Mouse (Mus musculus): ENCODE data around the gene Pigr. TPM values are rescaled to one million over a fixed set of nuclear protein-coding genes. Genes with fewer than 3 reads are reported as not detected.

Pigr gene
- 0.15 and 0.25 TPM in 2 replicates for polyA plus RNA-seq (2012; rRNA removed)

DNA sequence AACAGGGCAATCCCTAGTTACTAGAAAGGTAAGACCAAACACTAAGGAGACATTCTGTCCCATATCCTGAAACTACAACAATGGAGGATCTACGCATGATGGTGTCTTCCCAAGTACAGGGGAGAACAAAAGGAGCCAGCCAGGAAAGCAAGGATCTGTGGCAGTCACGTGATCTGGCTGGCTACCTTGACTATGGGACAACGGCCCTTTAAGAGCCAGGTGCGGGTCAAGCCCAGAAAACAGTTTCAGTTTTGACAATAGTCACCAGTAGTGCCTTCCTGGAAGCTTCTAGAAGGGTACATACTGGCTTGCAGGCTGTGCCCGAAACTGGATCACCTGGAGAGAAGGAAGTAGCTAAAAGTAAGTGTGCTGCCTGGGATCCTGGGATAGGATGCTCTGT lies at the start of gene Pigr:
Pigr (plus strand) TSS at position 237 of the 400 bp plus-strand sequence.

DNA sequence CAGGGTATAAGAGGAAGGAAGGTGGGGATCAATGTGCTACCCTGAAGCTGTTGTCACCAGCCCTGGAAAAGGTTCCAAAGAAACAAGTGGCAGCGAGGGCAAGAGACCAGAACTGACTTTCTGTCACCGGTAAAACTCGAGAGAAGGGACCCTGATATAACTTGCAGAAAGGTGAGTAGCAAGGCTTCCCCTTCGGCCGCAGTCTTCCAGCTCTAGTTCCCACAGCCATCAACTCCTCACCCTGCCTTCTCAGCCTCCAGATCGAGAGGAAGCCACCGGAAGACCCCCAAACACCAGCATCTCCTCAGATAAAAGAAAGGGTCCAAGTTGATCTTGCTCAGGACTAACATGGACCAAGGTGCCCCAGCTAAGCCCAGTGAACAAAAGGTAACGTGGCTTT lies 25.9 kb upstream of the Pigr start, which contains the start of gene Fcamr:
Fcamr (plus strand) TSS at position 301 of the 400 bp plus-strand sequence.

DNA sequence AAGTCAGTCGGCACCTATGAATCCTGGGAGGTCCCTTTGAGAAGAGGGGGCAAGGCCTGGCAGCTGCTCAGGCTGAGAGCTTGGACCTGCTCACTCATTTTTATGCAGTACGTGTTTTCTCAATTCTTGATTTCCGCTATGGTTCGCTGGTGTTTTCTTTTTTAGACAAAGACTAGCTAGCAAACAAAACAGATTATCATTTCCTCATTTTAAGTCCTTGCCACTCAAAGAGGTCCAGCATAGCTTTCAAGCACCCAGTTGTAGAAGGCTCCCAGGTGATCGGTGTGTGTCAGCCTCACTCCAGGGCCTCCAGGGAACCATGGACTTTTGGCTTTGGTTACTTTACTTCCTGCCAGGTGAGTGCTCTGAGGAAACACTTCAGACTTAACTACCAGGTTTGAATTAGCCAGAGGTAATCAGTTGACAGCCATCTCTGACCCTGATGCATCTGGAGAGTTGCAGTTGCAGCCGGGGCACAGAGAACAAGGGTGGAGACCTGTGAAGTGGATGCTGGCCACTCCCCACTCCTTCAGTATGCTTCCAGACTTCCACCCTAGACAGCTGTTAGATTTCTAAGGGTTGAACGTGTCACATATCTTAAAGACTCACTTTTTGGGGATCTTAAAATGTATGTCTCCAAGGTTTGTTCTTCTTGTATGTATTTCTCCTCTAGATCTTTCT lies 39.2 kb downstream of the Pigr start, which contains the start of gene Fcmr:
Fcmr (plus strand) TSS at position 129 of the 681 bp plus-strand sequence.

DNA sequence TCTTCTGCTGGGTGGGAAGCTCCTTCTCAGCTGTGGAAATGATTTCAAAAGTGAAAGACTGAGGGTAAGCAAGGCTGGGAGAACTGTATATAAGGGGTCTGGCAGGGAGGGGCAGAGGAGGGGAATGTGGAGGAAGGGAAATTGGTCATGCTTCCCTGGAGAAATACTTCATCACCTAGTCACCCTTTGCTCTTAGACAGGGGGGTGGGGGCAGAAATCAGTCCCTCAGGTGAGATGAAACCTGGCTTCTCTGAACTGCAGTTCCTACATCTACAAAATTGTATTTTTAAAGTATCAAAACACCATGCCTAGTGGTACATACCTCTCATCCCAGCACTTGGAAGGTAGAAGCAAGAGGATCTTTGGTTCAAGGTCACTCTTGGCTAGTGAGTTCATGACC lies 60.9 kb downstream of the Pigr start, which contains the start of gene Il24:
Il24 (minus strand) TSS at position 101 of the 400 bp plus-strand sequence.

Other genes with a start within 250 kb of the Pigr start
- not detected in 2 replicates for gene Zp3r, start 197.1 kb upstream of the Pigr start, polyA plus RNA-seq (2012; rRNA removed)
- 0.78 and 0.81 TPM in 2 replicates for gene C4bp, start 165.1 kb upstream of the Pigr start, polyA plus RNA-seq (2012; rRNA removed)
- not detected in 2 replicates for gene Gm29427, start 110.9 kb upstream of the Pigr start, polyA plus RNA-seq (2012; rRNA removed)
- 6.5 and 8.0 TPM in 2 replicates for gene Yod1, start 109.4 kb upstream of the Pigr start, polyA plus RNA-seq (2012; rRNA removed)
- gene Pfkfb2, start 97.4 kb upstream of the Pigr start, polyA plus RNA-seq (2012; rRNA removed), result 6.2 and 8.0 TPM in 2 replicates
- gene AA986860, start 94.7 kb upstream of the Pigr start, polyA plus RNA-seq (2012; rRNA removed), result 3.0 and 4.3 TPM in 2 replicates
- gene Fcamr, start 25.8 kb upstream of the Pigr start, polyA plus RNA-seq (2012; rRNA removed), result not detected in 2 replicates
- gene Fcmr, start 39.0 kb downstream of the Pigr start, polyA plus RNA-seq (2012; rRNA removed), result not detected in 2 replicates
- gene Il24, start 60.8 kb downstream of the Pigr start, polyA plus RNA-seq (2012; rRNA removed), result not detected in 2 replicates
- gene Il20, start 84.8 kb downstream of the Pigr start, polyA plus RNA-seq (2012; rRNA removed), result not detected in 2 replicates
- 0.03 TPM in 1 of 2 replicates, not detected in the other for gene Il19, start 113.4 kb downstream of the Pigr start, polyA plus RNA-seq (2012; rRNA removed)
- gene Il10, start 193.2 kb downstream of the Pigr start, polyA plus RNA-seq (2012; rRNA removed), result 0.03 and 0.05 TPM in 2 replicates

Data from liver, embryonic 14 days (tissue).